ENCODE assay signal across 23 mouse cellular contexts in the genomic region with DNA sequence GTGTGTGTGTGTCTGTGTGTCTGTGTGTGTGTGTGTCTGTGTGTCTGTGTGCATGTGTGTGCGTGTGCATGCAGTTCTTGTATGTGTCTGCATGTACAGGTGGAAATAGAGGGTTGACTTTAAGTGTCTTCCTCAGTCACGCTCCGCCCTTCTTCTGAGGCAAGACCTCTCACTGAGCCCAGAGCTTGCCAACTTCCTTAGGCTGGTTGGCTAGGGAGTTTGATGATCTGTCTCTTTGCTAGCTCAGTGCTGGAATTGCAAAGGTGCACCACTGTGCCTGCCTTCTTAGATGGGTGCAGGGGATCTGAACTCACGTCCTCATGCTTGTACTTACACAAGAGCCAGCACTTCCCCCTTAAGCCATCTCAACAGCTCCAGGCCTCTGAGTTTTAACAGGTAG.
DNase-seq lines count a peak whose midpoint lies in the region; ATAC-seq lines count a peak whose summit lies in the region.
"Had no signal": no experiment of that assay in that cellular context is flagged by ENCODE, and none has a peak within 500 bp of the region (broad histone marks: within the 10 kb centered on the region; RNA-seq: fewer than 3 reads in every experiment).

No protein-coding gene starts in this region.

- no peak overlapping the region for H3K4me2 ChIP-seq in limb, embryonic 15.5 days
- H3K4me2 ChIP-seq in intestine, embryonic 15.5 days (replicated peaks): no peak overlapping the region
- H3K4me2 ChIP-seq: heart, embryonic 11.5 days; hindbrain, embryonic 14.5 days had no signal

- peaks cover 39% of the 10 kb centered on the region for H3K36me3 ChIP-seq in limb, embryonic 15.5 days
- H3K36me3 ChIP-seq in limb, embryonic 10.5 days: peaks cover 86% of the 10 kb centered on the region
- H3K36me3 ChIP-seq in intestine, embryonic 15.5 days: peaks cover 5% of the 10 kb centered on the region
- H3K36me3 ChIP-seq: G1E had no signal

- 93% methylated on average over 4 of the region's 4 CpGs for WGBS in limb, embryonic 15.5 days
- 96% methylated on average over 4 of the region's 4 CpGs for WGBS in limb, embryonic 10.5 days
- 87% methylated on average over 4 of the region's 4 CpGs for WGBS in intestine, embryonic 15.5 days

- ATAC-seq in limb, embryonic 15.5 days (ENCODE audit: insufficient number of reproducible peaks, low FRiP score, low TSS enrichment, low read depth): no peak
- ATAC-seq in megakaryocyte, adult 5-6 weeks (ENCODE audit: poor library complexity, severe bottlenecking): peak; percentile 33
- no peak for ATAC-seq in intestine, embryonic 15.5 days
- ATAC-seq: forebrain, embryonic 14.5 days; hindbrain, postnatal 0 days; inflammation-experienced regulatory T-cells, adult 6 months had no signal

- no peaks in the 10 kb centered on the region for H3K27me3 ChIP-seq in limb, embryonic 15.5 days
- no peaks in the 10 kb centered on the region for H3K27me3 ChIP-seq in limb, embryonic 10.5 days (ENCODE audit: low read depth, poor library complexity, severe bottlenecking)
- no peaks in the 10 kb centered on the region for H3K27me3 ChIP-seq in intestine, embryonic 15.5 days (replicated peaks)
- H3K27me3 ChIP-seq: CH12.LX had no signal

- H3K27ac ChIP-seq in limb, embryonic 15.5 days: 0 out of 2 replicates have a peak overlapping the region, but pooled peaks have one; percentile 3
- no peak overlapping the region for H3K27ac ChIP-seq in limb, embryonic 10.5 days
- no peak overlapping the region for H3K27ac ChIP-seq in intestine, embryonic 15.5 days
- H3K27ac ChIP-seq: gastrocnemius, adult 2 months; hindbrain, embryonic 14.5 days; hindbrain, postnatal 0 days had no signal

- no peaks in the 10 kb centered on the region for H3K9me3 ChIP-seq in limb, embryonic 15.5 days
- no peaks in the 10 kb centered on the region for H3K9me3 ChIP-seq in limb, embryonic 10.5 days (replicated peaks)
- no peaks in the 10 kb centered on the region for H3K9me3 ChIP-seq in intestine, embryonic 15.5 days

- no peak for DNase-seq in limb, embryonic 10.5 days (ENCODE audit: low spot score)
- peak; percentile 73 for DNase-seq in fat pad, adult 2 months (ENCODE audit: extremely low read depth, low read depth, low spot score)
- no peak for DNase-seq in ovary, postnatal 14 days (ENCODE audit: low spot score)
- no peak for DNase-seq in heart, adult 11 months
- DNase-seq: adrenal gland, adult 8-10 months; adrenal gland, postnatal 25 days; B cell, adult 2 months; cerebellum, adult 18-20 months; cerebellum, adult 9-10 months; cerebellum, postnatal 14 days; forebrain, postnatal 0 days; gastrocnemius, adult 2 months; gastrocnemius, postnatal 14 days had no signal

- peaks cover 62% of the 10 kb centered on the region for H3K4me1 ChIP-seq in limb, embryonic 15.5 days
- H3K4me1 ChIP-seq in limb, embryonic 10.5 days: peaks cover 49% of the 10 kb centered on the region
- H3K4me1 ChIP-seq in intestine, embryonic 15.5 days (replicated peaks): peaks cover 30% of the 10 kb centered on the region

- no peak overlapping the region for H3K4me3 ChIP-seq in limb, embryonic 15.5 days
- no peak overlapping the region for H3K4me3 ChIP-seq in limb, embryonic 10.5 days
- no peak overlapping the region for H3K4me3 ChIP-seq in intestine, embryonic 15.5 days (replicated peaks)
- H3K4me3 ChIP-seq: gastrocnemius, adult 2 months had no signal

- H3K9ac ChIP-seq in limb, embryonic 15.5 days: no peak overlapping the region
- H3K9ac ChIP-seq in intestine, embryonic 15.5 days: no peak overlapping the region
- H3K9ac ChIP-seq: forebrain, postnatal 0 days; hindbrain, embryonic 14.5 days had no signal
